Mouse (Mus musculus): Measurements from ENCODE around the gene Gbp7. TPM values are rescaled to one million over a fixed set of nuclear protein-coding genes. Genes with fewer than 3 reads are reported as not detected.

The Gbp7 gene
- 0.78 and 2.9 TPM in 2 replicates for polyA plus RNA-seq (2014; fragmentation: Nextera tagmentation; extraction: Ambion mirVana)

DNA sequence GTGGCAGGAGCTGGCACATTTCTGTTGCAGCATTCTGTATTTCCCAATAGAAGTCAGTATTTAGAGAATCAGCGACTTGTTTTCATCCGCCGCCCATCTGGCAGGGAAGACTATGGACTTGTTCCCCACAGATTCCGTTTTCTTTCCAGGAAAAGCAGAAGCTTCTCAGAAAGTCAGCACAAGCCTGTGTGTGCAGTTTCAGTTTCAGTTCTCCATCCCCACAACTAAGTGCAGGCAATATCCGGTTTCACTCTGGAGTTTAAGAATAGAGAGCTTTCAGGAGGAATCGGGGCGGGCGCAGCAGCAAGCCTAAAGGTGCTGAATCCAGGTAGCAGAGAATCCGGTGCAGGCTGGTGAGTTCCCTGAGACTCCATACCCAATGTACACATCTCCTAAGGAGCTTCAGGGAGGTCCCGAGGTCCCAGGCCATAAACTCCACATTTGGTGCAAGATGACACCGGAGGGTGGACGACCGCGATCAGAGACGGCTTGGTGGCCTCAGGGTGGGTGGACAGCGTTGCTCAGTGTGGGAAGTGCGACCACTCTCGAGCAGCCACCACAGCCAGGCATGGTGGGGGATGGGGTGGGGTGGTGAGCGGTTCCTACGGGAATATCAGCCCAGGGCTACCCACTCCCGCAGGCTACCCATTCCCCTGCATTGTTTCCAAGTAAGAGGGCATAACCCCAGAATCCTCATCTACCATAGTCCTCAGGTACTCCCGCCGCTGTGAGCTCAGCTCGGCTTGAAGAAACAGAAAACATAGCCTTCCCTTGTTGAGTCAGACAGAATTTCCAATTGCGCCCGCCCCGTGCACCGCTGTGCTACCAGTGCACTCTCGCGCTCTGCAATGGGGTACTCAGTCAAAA lies at the start of gene Gbp7:
TSS of gene Gbp7 (plus strand) at position 256 of the 867 bp plus-strand sequence.
- Histone ChIP-seq H3K4me3 (replicated peaks; ENCODE audit: low read depth, low read length) (peak within 1 kb of the TSS; percentile 51), H3K36me3 (ENCODE audit: control insufficient read depth, insufficient read depth, low read length) (no peaks in the 10 kb centered on the region), H3K4me1 (ENCODE audit: control insufficient read depth, insufficient read depth, low read length) (no peaks in the 10 kb centered on the region), H3K27ac (replicated peaks; ENCODE audit: low read depth, low read length) (no peak within 1 kb of the TSS), H3K9ac (replicated peaks; ENCODE audit: low read length) (peak within 1 kb of the TSS; percentile 60), H3K27me3 (ENCODE audit: control insufficient read depth, insufficient read depth, low read length) (no peaks in the 10 kb centered on the region), H3K9me3 (ENCODE audit: control insufficient read depth, low read length) (no peaks in the 10 kb centered on the region), H3K4me2 (ENCODE audit: low read length) (peak within 1 kb of the TSS; percentile 96)
- peak; percentile 80 for ATAC-seq (ENCODE audit: low FRiP score, low TSS enrichment)
- DNase-seq, result peak; percentile 56
- 1% methylated on average over 30 of the region's 30 CpGs for WGBS

DNA sequence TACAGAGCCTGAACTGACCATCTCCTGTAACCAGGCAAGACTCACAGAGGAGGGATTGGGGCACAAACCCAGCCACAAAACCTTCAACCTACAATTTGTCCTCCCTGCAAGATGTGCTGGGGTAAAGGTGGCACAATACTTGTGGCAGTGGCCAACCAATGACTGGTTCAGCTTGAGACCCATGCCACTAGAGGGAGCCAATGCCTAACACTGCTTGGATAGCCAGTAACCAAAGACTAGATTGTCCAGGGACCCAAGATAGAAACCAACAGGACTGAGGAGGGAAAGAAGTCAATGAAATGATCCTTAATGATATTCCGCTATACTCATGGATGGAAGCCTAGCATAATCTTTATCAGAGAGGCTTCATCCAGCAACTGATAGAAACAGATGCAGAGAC lies 39.7 kb upstream of the Gbp7 start:
- H3K4me2 ChIP-seq (ENCODE audit: low read length), result no peak overlapping the region
- no peaks in the 10 kb centered on the region for H3K36me3 ChIP-seq (ENCODE audit: control insufficient read depth, insufficient read depth, low read length)
- no peaks in the 10 kb centered on the region for H3K9me3 ChIP-seq (ENCODE audit: control insufficient read depth, low read length)
- no peaks in the 10 kb centered on the region for H3K4me1 ChIP-seq (ENCODE audit: control insufficient read depth, insufficient read depth, low read length)
- no peaks in the 10 kb centered on the region for H3K27me3 ChIP-seq (ENCODE audit: control insufficient read depth, insufficient read depth, low read length)
- no peak overlapping the region for H3K4me3 ChIP-seq (replicated peaks; ENCODE audit: low read depth, low read length)
- WGBS, result 71% methylated on average over 1 of the region's 1 CpGs
- no peak overlapping the region for H3K9ac ChIP-seq (replicated peaks; ENCODE audit: low read length)
- ATAC-seq (ENCODE audit: low FRiP score, low TSS enrichment) (peak; percentile 67; the same call in 1 of the 2 replicates), DNase-seq (peak; percentile 87)
- H3K27ac ChIP-seq (replicated peaks; ENCODE audit: low read depth, low read length), result no peak overlapping the region

DNA sequence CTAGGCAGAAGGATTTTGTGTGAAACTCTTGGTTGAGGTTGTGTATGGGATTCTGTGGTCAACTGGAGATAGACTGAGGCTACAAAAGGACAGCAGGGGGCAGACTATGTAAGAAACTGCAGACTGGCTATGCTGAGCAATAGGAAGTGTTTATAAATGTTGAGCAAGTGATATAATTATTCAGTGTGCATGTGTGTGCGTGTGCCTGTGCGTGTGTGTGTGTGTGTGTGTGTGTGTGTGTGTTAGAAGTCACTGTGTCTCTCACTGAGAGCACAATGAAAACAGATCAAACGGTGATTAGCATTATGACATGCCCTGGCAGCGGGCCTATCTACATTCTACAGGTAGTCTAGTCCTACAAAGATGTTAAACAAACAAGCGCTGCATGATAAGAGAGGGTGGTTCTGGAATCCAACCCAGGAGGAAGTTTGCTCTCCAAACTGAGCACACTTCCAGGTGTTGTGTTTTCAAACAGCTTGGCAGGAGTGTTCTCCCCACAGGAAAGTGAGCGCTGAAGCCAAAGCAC lies 36.5 kb upstream of the Gbp7 start, which contains the start of gene Gbp5:
TSS of gene Gbp5 (plus strand) at position 443 of the 526 bp plus-strand sequence.
- Histone ChIP-seq H3K27me3 (ENCODE audit: control insufficient read depth, insufficient read depth, low read length) (no peaks in the 10 kb centered on the region), H3K36me3 (ENCODE audit: control insufficient read depth, insufficient read depth, low read length) (no peaks in the 10 kb centered on the region), H3K4me3 (replicated peaks; ENCODE audit: low read depth, low read length) (no peak within 1 kb of the TSS), H3K9me3 (ENCODE audit: control insufficient read depth, low read length) (no peaks in the 10 kb centered on the region), H3K4me2 (ENCODE audit: low read length) (no peak within 1 kb of the TSS), H3K9ac (replicated peaks; ENCODE audit: low read length) (no peak within 1 kb of the TSS), H3K27ac (replicated peaks; ENCODE audit: low read depth, low read length) (no peak within 1 kb of the TSS), H3K4me1 (ENCODE audit: control insufficient read depth, insufficient read depth, low read length) (no peaks in the 10 kb centered on the region)
- DNase-seq, result peak; percentile 70
- ATAC-seq (ENCODE audit: low FRiP score, low TSS enrichment), result peak; percentile 53; the same call in 1 of the 2 replicates
- WGBS, result 81% methylated on average over 6 of the region's 6 CpGs

DNA sequence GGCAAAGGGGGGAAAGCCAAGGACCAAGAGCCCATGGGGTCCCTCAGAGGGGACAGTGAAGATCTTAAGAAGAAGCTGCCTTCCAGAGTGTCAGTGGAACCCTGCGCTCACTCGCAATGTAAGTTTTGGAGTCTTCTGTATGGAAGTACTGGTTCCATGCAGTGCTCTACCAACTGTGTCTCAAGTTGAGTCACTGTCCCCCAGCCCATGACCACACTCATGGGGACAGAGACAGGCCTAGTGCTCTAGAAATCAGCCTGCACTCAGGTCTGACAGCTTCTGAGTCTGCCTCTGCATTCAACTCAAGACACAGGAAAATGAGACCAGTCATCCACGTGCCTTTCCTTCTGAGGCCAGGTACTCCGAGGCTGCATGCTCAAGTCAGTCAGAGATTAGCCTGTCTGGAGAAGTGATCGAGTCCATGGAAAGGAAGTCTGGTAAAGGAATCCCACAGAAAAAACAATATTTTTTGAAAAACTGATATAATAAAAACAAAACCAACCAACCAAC lies 34.9 kb upstream of the Gbp7 start:
- DNase-seq (no peak), ATAC-seq (ENCODE audit: low FRiP score, low TSS enrichment) (no peak)
- Histone ChIP-seq H3K36me3 (ENCODE audit: control insufficient read depth, insufficient read depth, low read length) (no peaks in the 10 kb centered on the region), H3K9ac (replicated peaks; ENCODE audit: low read length) (no peak overlapping the region), H3K27ac (replicated peaks; ENCODE audit: low read depth, low read length) (no peak overlapping the region), H3K4me2 (ENCODE audit: low read length) (no peak overlapping the region), H3K4me3 (replicated peaks; ENCODE audit: low read depth, low read length) (no peak overlapping the region), H3K27me3 (ENCODE audit: control insufficient read depth, insufficient read depth, low read length) (no peaks in the 10 kb centered on the region), H3K9me3 (ENCODE audit: control insufficient read depth, low read length) (no peaks in the 10 kb centered on the region), H3K4me1 (ENCODE audit: control insufficient read depth, insufficient read depth, low read length) (no peaks in the 10 kb centered on the region)
- WGBS, result 93% methylated on average over 5 of the region's 5 CpGs

DNA sequence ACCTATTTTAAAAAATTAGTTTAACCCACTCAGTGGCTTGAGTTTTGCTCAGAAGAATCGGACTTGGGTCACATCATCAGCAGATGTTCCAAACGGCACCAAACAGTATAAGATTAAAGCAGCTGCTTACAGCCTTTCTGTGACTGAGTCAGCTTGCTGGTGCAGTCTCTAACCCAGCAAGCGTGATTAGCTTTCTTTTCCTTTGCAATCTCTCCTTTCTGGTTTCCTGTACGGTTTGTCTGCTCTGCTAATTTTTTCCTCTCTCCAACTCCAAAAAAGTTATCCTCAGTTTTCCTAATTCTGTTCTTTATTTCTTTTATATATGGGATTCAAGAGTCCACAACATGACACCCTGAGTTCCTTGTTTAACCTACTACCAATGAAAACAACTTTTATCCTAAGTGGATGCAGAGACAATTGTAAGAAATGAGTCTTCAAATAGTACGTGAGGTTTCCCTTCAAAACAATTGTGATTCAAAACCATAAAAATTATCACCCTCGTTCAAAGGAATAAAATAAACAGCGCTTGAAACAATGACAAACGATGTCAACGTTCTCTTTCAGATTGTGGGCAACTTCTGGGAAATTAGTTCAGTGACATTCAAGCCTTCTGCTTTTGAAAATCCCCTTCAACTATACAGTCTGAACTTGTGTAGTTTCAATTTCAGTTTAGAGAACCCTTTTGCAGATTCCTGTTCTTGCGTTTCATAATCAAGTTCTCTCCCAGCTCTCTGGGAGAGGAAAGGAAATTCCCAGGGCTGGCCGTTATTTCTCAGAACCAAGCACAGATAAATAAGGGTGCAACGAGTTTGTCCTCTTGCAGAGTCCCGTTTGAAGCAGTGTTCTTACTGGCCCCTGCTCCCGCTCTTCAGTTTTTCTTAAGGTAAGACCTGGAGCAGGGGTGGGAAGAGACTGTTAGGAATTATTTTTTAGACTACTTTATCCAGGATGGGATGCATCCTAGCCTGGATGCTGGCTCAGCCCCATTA lies 33.7 kb upstream of the Gbp7 start:
- 82% methylated on average over 14 of the region's 14 CpGs for WGBS
- Histone ChIP-seq H3K9ac (replicated peaks; ENCODE audit: low read length) (no peak overlapping the region), H3K27me3 (ENCODE audit: control insufficient read depth, insufficient read depth, low read length) (no peaks in the 10 kb centered on the region), H3K27ac (replicated peaks; ENCODE audit: low read depth, low read length) (no peak overlapping the region), H3K4me1 (ENCODE audit: control insufficient read depth, insufficient read depth, low read length) (no peaks in the 10 kb centered on the region), H3K36me3 (ENCODE audit: control insufficient read depth, insufficient read depth, low read length) (no peaks in the 10 kb centered on the region), H3K4me2 (ENCODE audit: low read length) (no peak overlapping the region), H3K4me3 (replicated peaks; ENCODE audit: low read depth, low read length) (no peak overlapping the region), H3K9me3 (ENCODE audit: control insufficient read depth, low read length) (no peaks in the 10 kb centered on the region)
- DNase-seq (no peak), ATAC-seq (ENCODE audit: low FRiP score, low TSS enrichment) (no peak)

DNA sequence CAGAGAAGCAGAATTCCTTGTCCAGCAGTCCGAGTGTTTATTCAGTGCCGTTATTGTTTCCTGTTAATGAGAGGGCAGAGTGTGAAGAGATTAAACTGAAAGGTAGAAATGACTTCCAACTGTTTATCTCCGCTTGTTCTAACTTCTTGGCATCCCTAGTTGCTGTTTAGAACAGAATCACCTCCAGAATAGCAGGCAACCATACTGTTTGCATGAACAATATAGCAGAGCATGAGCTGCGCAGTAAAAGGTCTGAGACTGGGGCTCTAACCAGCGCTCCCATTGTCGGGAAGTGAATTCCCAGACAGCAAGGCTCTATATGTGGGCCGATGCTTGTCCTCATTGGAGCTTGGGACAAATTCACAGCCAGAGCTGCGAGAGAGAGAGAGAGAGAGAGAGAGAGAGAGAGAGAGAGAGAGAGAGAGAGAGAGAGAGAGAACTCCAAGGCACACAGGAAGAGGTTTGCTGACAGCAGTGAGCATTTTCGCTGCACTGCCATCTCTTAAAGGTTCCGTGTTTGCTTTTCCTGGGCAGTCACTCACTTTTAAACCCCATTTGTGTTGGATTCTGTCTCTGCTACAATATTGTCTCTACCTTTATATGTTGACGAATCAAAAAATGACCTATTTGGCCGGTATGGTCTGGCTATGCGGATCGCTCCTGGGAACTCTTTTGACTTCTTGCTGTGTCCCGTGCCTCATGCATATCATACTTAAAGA lies 32.9 kb upstream of the Gbp7 start:
- Histone ChIP-seq H3K9ac (replicated peaks; ENCODE audit: low read length) (no peak overlapping the region), H3K27me3 (ENCODE audit: control insufficient read depth, insufficient read depth, low read length) (no peaks in the 10 kb centered on the region), H3K4me1 (ENCODE audit: control insufficient read depth, insufficient read depth, low read length) (no peaks in the 10 kb centered on the region), H3K4me3 (replicated peaks; ENCODE audit: low read depth, low read length) (no peak overlapping the region), H3K9me3 (ENCODE audit: control insufficient read depth, low read length) (no peaks in the 10 kb centered on the region), H3K36me3 (ENCODE audit: control insufficient read depth, insufficient read depth, low read length) (no peaks in the 10 kb centered on the region), H3K4me2 (ENCODE audit: low read length) (0 out of 2 replicates have a peak overlapping the region, but pooled peaks have one; percentile 10), H3K27ac (replicated peaks; ENCODE audit: low read depth, low read length) (no peak overlapping the region)
- WGBS, result 69% methylated on average over 15 of the region's 15 CpGs
- ATAC-seq (ENCODE audit: low FRiP score, low TSS enrichment) (no peak), DNase-seq (no peak)

DNA sequence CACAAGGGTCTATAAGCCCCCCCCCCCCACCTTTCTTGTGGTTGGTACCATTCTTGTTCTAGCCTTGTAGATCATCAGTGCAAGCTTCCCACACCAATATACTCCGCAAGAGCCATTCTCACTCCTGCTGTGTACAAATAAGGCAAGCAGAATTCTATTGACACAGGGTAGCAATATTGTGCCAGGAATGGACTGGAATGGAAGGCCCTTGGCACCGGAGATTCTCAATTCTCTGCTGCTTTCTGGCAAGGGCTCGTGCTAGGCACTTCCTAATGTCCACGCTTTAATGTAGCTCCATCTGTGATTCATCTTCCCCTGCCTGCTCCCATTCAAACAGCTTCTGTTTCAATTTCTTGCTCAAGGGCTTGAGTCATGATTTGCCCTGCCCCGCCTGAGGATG lies 31.2 kb upstream of the Gbp7 start:
- DNase-seq (peak; percentile 5), ATAC-seq (ENCODE audit: low FRiP score, low TSS enrichment) (no peak)
- no peak overlapping the region for H3K4me2 ChIP-seq (ENCODE audit: low read length)
- no peak overlapping the region for H3K27ac ChIP-seq (replicated peaks; ENCODE audit: low read depth, low read length)
- H3K36me3 ChIP-seq (ENCODE audit: control insufficient read depth, insufficient read depth, low read length), result no peaks in the 10 kb centered on the region
- no peak overlapping the region for H3K4me3 ChIP-seq (replicated peaks; ENCODE audit: low read depth, low read length)
- H3K27me3 ChIP-seq (ENCODE audit: control insufficient read depth, insufficient read depth, low read length), result no peaks in the 10 kb centered on the region
- H3K9me3 ChIP-seq (ENCODE audit: control insufficient read depth, low read length), result no peaks in the 10 kb centered on the region
- H3K9ac ChIP-seq (replicated peaks; ENCODE audit: low read length), result no peak overlapping the region
- no peaks in the 10 kb centered on the region for H3K4me1 ChIP-seq (ENCODE audit: control insufficient read depth, insufficient read depth, low read length)
- 87% methylated on average over 5 of the region's 5 CpGs for WGBS

DNA sequence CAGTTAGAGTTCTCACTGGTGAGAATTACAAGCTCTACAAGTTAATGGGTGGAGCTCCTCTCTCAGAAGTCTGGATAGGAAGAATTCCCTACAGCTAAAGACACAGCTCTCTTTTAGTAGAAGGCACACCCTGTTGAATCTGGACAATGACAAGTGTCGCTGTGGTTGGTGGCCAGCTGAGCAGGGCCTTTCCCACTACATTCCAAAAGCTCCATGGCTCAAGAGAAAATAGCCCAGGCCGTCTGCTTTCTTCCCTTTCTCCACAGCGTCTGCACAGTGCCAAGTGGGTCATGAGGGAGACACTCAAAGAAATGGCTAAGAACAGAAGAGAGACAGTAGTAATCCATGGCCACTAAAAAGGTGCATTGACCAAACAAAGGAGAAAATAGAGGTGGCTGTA lies 2.0 kb upstream of the Gbp7 start:
- Histone ChIP-seq H3K36me3 (ENCODE audit: control insufficient read depth, insufficient read depth, low read length) (no peaks in the 10 kb centered on the region), H3K4me2 (ENCODE audit: low read length) (no peak overlapping the region), H3K9ac (replicated peaks; ENCODE audit: low read length) (no peak overlapping the region), H3K9me3 (ENCODE audit: control insufficient read depth, low read length) (no peaks in the 10 kb centered on the region), H3K4me1 (ENCODE audit: control insufficient read depth, insufficient read depth, low read length) (no peaks in the 10 kb centered on the region), H3K27me3 (ENCODE audit: control insufficient read depth, insufficient read depth, low read length) (no peaks in the 10 kb centered on the region), H3K4me3 (replicated peaks; ENCODE audit: low read depth, low read length) (no peak overlapping the region), H3K27ac (replicated peaks; ENCODE audit: low read depth, low read length) (no peak overlapping the region)
- ATAC-seq (ENCODE audit: low FRiP score, low TSS enrichment) (no peak), DNase-seq (no peak)
- 28% methylated on average over 3 of the region's 3 CpGs for WGBS
